Mouse (Mus musculus) neural tube, embryonic 12.5 days (tissue): Measurements from ENCODE around the gene Arhgef17. TPM values are rescaled to one million over a fixed set of nuclear protein-coding genes. Genes with fewer than 3 reads are reported as not detected.
"Not testable (repeated sequence)": the region's sequence is repeated elsewhere in the genome, so short reads cannot be mapped to it uniquely, and the experiment has no call there.

Source experiments
- ATAC-seq: fragments of 200-750 bp; cut with Nextera tagmentation; 2 replicates; pipeline ENCODE4 v1.8.0; 2017; ENCODE audit warnings: low read depth, mild to moderate bottlenecking, moderate TSS enrichment, moderate library complexity; ENCODE audit not compliant: low FRiP score
- H3K27ac ChIP-seq: fragments of 300-500 bp; sonication (generic); 2 replicates; pipeline ENCODE4 v1.5.1; 2016
- H3K27me3 ChIP-seq: fragments of 300-500 bp; sonication (generic); replicated peaks from 2 replicates; pipeline ENCODE4 v1.6.1; 2016; ENCODE audit warnings: mild to moderate bottlenecking
- H3K36me3 ChIP-seq: fragments of 300-500 bp; sonication (generic); 2 replicates; pipeline ENCODE4 v1.6.1; 2016; ENCODE audit warnings: mild to moderate bottlenecking
- H3K4me1 ChIP-seq: fragments of 300-500 bp; sonication (generic); 2 replicates; pipeline ENCODE4 v1.6.1; 2016
- H3K4me2 ChIP-seq: fragments of 300-500 bp; sonication (generic); replicated peaks from 2 replicates; pipeline ENCODE4 v1.6.1; 2016; ENCODE audit warnings: mild to moderate bottlenecking
- H3K4me3 ChIP-seq: fragments of 300-500 bp; sonication (generic); 2 replicates; pipeline ENCODE4 v1.5.1; 2016
- H3K9ac ChIP-seq: fragments of 300-500 bp; sonication (generic); 2 replicates; pipeline ENCODE4 v1.6.1; 2016; ENCODE audit warnings: mild to moderate bottlenecking
- H3K9me3 ChIP-seq: fragments of 300-500 bp; sonication (generic); 2 replicates; pipeline ENCODE4 v1.6.1; 2016; ENCODE audit warnings: mild to moderate bottlenecking
- WGBS: fragments of 180-500 bp; shearing (Covaris S2); methylation state at CpG from one replicate; pipeline ENCODE4 v1.1.7; 2016; 5-methylcytosine and 5-hydroxymethylcytosine counted together
- polyA plus RNA-seq: library from polyadenylated mRNA; unstranded; fragments of >200 nt; fragmentation: Nextera tagmentation; extraction: Ambion mirVana; gene quantifications from 2 replicates; pipeline ENCODE4 v1.2.1, GENCODE M21; 2016

Gene Arhgef17
- polyA plus RNA-seq, 1 experiment from 2014 or later, result 7.9 TPM

GRCm38 (mm10) chr7:100849508-100849907, 82.4 kb downstream of the Arhgef17 start:
- no peak overlapping the region for H3K4me3 ChIP-seq
- ATAC-seq, result no peak
- no peak overlapping the region for H3K9ac ChIP-seq
- 96% methylated on average over 2 of the region's 2 CpGs for WGBS
- H3K9me3 ChIP-seq, result no peaks in the 10 kb centered on the region
- H3K36me3 ChIP-seq, result no peaks in the 10 kb centered on the region
- peaks cover 16% of the 10 kb centered on the region for H3K4me1 ChIP-seq
- H3K4me2 ChIP-seq, result no peak overlapping the region
- H3K27ac ChIP-seq, result no peak overlapping the region
- no peaks in the 10 kb centered on the region for H3K27me3 ChIP-seq

DNA sequence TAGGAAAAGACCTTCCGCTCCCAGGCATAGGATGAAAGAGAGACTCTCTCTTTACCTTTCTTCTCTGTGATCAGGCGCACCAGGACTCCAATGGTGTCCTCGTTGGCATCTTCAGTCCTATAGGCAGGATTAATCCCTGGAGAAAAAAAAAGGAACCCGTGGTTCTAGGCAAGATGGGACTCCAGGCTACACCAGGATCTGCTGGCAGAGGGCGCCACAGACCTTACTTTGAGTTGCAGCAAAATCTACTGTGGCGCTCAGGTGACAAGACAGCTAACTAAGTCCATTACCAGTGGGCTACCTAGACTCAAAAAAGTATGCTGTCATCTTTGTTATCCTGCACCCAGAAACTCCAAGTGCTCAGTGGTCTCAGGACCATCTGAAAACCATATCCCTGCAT, 83.2 kb downstream of the Arhgef17 start:
- no peak overlapping the region for H3K27ac ChIP-seq
- no peak overlapping the region for H3K4me2 ChIP-seq
- H3K36me3 ChIP-seq, result no peaks in the 10 kb centered on the region
- H3K4me1 ChIP-seq, result peaks cover 16% of the 10 kb centered on the region
- no peaks in the 10 kb centered on the region for H3K27me3 ChIP-seq
- 40% methylated on average over 6 of the region's 6 CpGs for WGBS
- H3K9ac ChIP-seq, result no peak overlapping the region
- no peaks in the 10 kb centered on the region for H3K9me3 ChIP-seq
- ATAC-seq, result no peak
- no peak overlapping the region for H3K4me3 ChIP-seq

GRCm38 (mm10) chr7:100847131-100847530, 84.8 kb downstream of the Arhgef17 start:
- WGBS, result 94% methylated on average over 6 of the region's 6 CpGs
- no peak overlapping the region for H3K4me2 ChIP-seq
- H3K4me3 ChIP-seq, result no peak overlapping the region
- H3K36me3 ChIP-seq, result 0 out of 2 replicates have a peak, but pooled peaks cover under 1% of the 10 kb centered on the region
- no peaks in the 10 kb centered on the region for H3K9me3 ChIP-seq
- no peaks in the 10 kb centered on the region for H3K27me3 ChIP-seq
- H3K4me1 ChIP-seq, result peaks cover 14% of the 10 kb centered on the region
- no peak overlapping the region for H3K27ac ChIP-seq
- ATAC-seq, result no peak
- H3K9ac ChIP-seq, result no peak overlapping the region

GRCm38 (mm10) chr7:100846033-100846432, 85.9 kb downstream of the Arhgef17 start:
- H3K36me3 ChIP-seq, H3K9me3 ChIP-seq, H3K4me3 ChIP-seq, H3K4me1 ChIP-seq, H3K9ac ChIP-seq, H3K4me2 ChIP-seq, H3K27ac ChIP-seq, ATAC-seq, H3K27me3 ChIP-seq: not testable (repeated sequence)
- WGBS, result 78% methylated on average over 7 of the region's 7 CpGs

DNA sequence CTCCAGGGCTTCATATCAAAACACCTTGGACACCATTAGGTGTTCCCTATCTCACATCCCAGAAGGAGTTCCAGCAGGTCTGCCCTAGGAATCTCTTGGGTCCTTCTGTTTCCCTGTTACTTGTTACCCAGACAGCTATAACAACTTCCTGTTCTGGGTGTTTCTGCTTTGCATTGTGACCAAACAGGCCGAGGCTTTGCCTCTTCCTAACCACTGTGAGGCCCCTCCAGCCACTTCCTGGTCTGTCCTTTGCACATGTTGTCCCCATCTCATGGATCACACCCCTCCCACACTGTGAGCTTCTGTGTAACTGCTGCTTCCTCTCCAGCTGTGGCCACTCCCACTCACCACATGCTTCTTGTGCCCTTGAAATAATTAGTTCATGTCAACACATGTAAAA, 86.5 kb downstream of the Arhgef17 start:
- 62% methylated on average over 1 of the region's 1 CpGs for WGBS
- H3K4me3 ChIP-seq, result no peak overlapping the region

GRCm38 (mm10) chr7:100845026-100845400, 86.9 kb downstream of the Arhgef17 start:
- Histone ChIP-seq H3K27ac (no peak overlapping the region), H3K4me2 (no peak overlapping the region), H3K9ac (no peak overlapping the region), H3K4me3 (no peak overlapping the region), H3K4me1 (peaks cover 6% of the 10 kb centered on the region; the same call in 1 of the 2 replicates), H3K36me3 (peaks cover 6% of the 10 kb centered on the region; the same call in 1 of the 2 replicates), H3K9me3 (no peaks in the 10 kb centered on the region), H3K27me3 (no peaks in the 10 kb centered on the region)
- ATAC-seq, result no peak

More for the DNA sequence above, 86.5 kb downstream of the Arhgef17 start:
- H3K9ac ChIP-seq, result no peak overlapping the region
- H3K27me3 ChIP-seq, result no peaks in the 10 kb centered on the region
- no peaks in the 10 kb centered on the region for H3K9me3 ChIP-seq
- ATAC-seq, result no peak
- no peak overlapping the region for H3K4me2 ChIP-seq
- peaks cover 6% of the 10 kb centered on the region; the same call in 1 of the 2 replicates for H3K4me1 ChIP-seq
- peaks cover 6% of the 10 kb centered on the region; the same call in 1 of the 2 replicates for H3K36me3 ChIP-seq
- H3K27ac ChIP-seq, result no peak overlapping the region

DNA sequence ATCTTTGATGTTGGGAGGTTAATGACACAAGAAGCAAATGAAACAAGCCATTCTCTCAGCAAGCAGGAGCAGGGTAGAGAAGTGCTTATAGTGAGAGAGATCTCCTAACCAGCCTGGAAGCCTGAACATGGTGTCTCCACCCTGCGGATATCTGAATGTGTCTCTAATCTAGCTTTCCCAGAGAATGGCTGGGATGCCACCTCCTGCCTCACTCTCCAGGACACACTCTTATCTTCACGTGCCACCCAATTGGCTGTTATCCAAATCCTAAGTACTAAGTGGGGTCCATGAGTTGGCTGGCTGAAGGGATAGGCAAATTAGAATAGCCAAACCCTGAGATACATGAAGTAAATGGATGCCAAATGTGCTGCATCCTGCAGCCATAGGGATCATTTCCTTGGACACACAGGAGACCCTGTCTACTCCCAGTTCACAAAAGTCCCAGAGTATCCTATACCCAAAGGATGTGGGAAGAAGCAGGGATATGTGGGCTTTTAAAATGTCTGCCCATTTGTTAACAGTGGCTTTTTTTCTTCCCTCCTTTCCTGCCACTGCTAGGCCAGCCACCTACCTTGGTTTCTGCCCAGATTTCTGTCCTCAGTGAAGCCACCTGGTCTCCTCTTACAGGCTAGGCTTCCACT, 87.4 kb downstream of the Arhgef17 start:
- WGBS, result 78% methylated on average over 2 of the region's 2 CpGs
- Histone ChIP-seq H3K9me3 (no peaks in the 10 kb centered on the region), H3K4me2 (no peak overlapping the region), H3K4me3 (no peak overlapping the region), H3K36me3 (peaks cover 6% of the 10 kb centered on the region; the same call in 1 of the 2 replicates), H3K27me3 (no peaks in the 10 kb centered on the region), H3K27ac (no peak overlapping the region), H3K9ac (no peak overlapping the region), H3K4me1 (peaks cover 6% of the 10 kb centered on the region; the same call in 1 of the 2 replicates)
- no peak for ATAC-seq

- no peaks in the 10 kb centered on the region for H3K27me3 ChIP-seq
- H3K4me3 ChIP-seq, result no peak overlapping the region
- peaks cover 6% of the 10 kb centered on the region; the same call in 1 of the 2 replicates for H3K36me3 ChIP-seq
- no peak overlapping the region for H3K27ac ChIP-seq
- WGBS, result 94% methylated on average over 2 of the region's 2 CpGs
- peaks cover 6% of the 10 kb centered on the region; the same call in 1 of the 2 replicates for H3K4me1 ChIP-seq
- ATAC-seq, result no peak
- H3K4me2 ChIP-seq, result no peak overlapping the region
- H3K9ac ChIP-seq, result no peak overlapping the region
- no peaks in the 10 kb centered on the region for H3K9me3 ChIP-seq
These were observed 88.0 kb downstream of the Arhgef17 start for GRCm38 (mm10) chr7:100843866-100844265.

DNA sequence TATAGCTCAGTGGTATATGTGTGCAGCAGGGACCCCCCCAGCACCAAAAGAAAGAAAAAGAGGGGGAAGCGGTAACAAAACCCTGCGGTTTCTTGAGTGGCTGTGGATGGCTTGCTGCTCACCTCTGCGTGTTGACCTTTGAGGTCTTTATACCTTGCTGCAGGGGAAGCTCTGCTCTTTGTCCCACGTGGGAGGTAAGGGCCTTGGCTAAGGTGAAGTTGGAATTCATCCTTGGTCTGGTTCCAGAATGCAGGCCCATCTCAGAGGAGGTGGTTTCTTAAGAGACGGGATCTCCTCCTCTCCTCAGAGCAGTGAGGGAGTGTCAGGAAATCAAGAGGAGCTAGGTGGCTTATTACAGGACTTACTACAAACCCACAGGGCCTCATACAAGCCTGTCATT, 89.7 kb downstream of the Arhgef17 start:
- ATAC-seq, result no peak
- 93% methylated on average over 5 of the region's 5 CpGs for WGBS
- H3K27ac ChIP-seq, result no peak overlapping the region

DNA sequence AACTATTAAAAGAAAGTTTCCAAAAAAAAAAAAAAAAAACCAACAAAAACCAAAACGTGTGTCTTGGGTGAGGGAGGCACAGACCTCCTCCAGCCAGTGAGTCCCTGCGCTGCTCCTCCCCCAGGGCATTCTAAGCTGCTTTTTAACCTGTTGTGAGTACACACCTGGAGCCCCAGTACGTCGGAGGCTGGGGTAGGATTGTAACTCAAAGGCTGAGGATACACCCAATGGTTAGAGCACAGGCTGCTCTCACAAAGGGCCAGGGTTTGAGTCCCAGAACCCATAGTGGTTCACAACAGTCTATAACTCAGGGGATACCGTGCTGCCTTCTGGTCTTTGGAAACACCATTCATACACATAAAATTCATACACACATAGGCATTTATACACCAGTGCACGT, 90.3 kb downstream of the Arhgef17 start:
- Histone ChIP-seq H3K4me2 (no peak overlapping the region), H3K27me3 (no peaks in the 10 kb centered on the region), H3K9me3 (no peaks in the 10 kb centered on the region), H3K36me3 (peaks cover 27% of the 10 kb centered on the region), H3K9ac (no peak overlapping the region), H3K4me1 (peaks cover 6% of the 10 kb centered on the region; the same call in 1 of the 2 replicates), H3K27ac (no peak overlapping the region), H3K4me3 (no peak overlapping the region)
- 90% methylated on average over 6 of the region's 6 CpGs for WGBS
- no peak for ATAC-seq

More for the DNA sequence above, 89.7 kb downstream of the Arhgef17 start:
- Histone ChIP-seq H3K4me1 (peaks cover 6% of the 10 kb centered on the region; the same call in 1 of the 2 replicates), H3K9me3 (no peaks in the 10 kb centered on the region), H3K4me2 (no peak overlapping the region), H3K4me3 (no peak overlapping the region), H3K9ac (no peak overlapping the region), H3K36me3 (peaks cover 21% of the 10 kb centered on the region), H3K27me3 (no peaks in the 10 kb centered on the region)

DNA sequence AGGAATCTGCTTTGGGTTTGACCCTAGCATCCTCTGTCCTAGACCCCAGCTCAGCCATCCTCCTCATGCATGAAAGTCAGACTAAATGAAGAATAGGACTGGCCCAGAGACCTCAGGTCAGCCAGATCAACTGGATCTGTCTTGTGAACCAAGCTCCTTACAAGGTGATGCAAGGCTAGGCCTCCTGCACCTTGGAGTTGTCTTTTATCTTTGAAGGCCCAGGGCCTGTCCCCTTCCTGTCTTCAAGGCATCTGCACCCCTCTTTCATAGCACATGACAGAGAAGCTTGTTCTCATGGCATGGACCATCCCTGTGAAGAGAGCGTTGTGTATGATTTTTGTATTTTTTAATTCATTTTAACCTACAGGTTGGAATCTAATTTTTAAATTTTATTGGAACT, 91.0 kb downstream of the Arhgef17 start:
- H3K4me3 ChIP-seq, result no peak overlapping the region
- no peak for ATAC-seq
- H3K9ac ChIP-seq, result no peak overlapping the region
- no peak overlapping the region for H3K4me2 ChIP-seq
- H3K9me3 ChIP-seq, result no peaks in the 10 kb centered on the region
- H3K4me1 ChIP-seq, result 0 out of 2 replicates have a peak, but pooled peaks cover 2% of the 10 kb centered on the region
- WGBS, result 93% methylated on average over 1 of the region's 1 CpGs
- H3K27me3 ChIP-seq, result no peaks in the 10 kb centered on the region
- no peak overlapping the region for H3K27ac ChIP-seq
- H3K36me3 ChIP-seq, result peaks cover 34% of the 10 kb centered on the region

GRCm38 (mm10) chr7:100839632-100840402, 92.1 kb downstream of the Arhgef17 start:
- Histone ChIP-seq H3K4me1 (no peaks in the 10 kb centered on the region), H3K36me3 (peaks cover 44% of the 10 kb centered on the region), H3K9me3 (no peaks in the 10 kb centered on the region), H3K9ac (no peak overlapping the region), H3K27ac (no peak overlapping the region), H3K4me2 (no peak overlapping the region), H3K4me3 (no peak overlapping the region), H3K27me3 (no peaks in the 10 kb centered on the region)
- 85% methylated on average over 6 of the region's 6 CpGs for WGBS
- ATAC-seq, result no peak
